Mouse (Mus musculus): ENCODE measurements around the gene Batf.

GRCm38 (mm10) chr12:85747343-85747742 is 60.9 kb downstream of the Batf start:
- no peak; the same call in 1 of the 2 replicates for TF ChIP-seq POLR2A (IDR thresholded peaks at IDR 0.05; ENCODE audit: control insufficient read depth, low read depth, low read length)
- no peak for TF ChIP-seq CTCF (IDR thresholded peaks at IDR 0.05; ENCODE audit: control insufficient read depth, insufficient read depth, insufficient replicate concordance, low read depth, low read length)
